8 mouse cellular contexts compared by ENCODE assay signal in the genomic region with DNA sequence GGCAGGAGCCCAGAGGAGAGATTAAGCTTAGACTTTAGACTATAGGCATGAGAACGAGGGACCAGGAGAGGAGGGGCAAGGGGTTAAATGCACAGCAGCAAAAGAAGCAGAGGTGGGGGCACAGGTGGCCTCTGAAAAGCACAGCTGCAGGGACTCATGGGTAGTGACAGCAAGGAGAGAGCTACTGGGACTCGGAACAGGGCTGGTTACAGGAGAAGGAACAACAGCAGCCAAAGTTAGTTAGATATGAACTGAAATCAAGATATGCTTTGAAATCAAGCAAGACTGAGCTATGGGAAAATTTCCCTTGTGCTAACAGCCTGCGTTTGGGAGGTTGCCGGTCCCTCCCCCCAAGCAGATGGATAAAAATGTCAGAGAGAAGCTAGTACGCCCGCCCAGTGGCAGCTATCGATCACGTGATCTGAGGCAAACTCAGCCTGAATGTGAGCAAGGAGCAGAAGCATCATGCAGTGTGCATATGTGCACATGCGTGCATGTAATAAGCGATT. TPM values are rescaled to one million over a fixed set of nuclear protein-coding genes. Genes with fewer than 3 reads are reported as not detected.
DNase-seq lines count a peak whose midpoint lies in the region; ATAC-seq lines count a peak whose summit lies in the region.

No protein-coding gene starts in this region.

- WGBS in forebrain, embryonic 16.5 days = 22% methylated on average over 10 of the region's 10 CpGs

- intact Hi-C loops in left cerebral cortex, postnatal 4 days (cut with DNase I) = no loop called here
- intact Hi-C loops in gastrocnemius, postnatal 14 days (cut with DNase I; ENCODE audit: low total_unique reads) = no loop called here

- H3K4me2 ChIP-seq in forebrain, embryonic 16.5 days (ENCODE audit: low read length) = peak overlapping the region; percentile 18

- no peaks in the 10 kb centered on the region for H3K9me3 ChIP-seq in forebrain, embryonic 16.5 days (ENCODE audit: control insufficient read depth, low read length)

- H3K9ac ChIP-seq in forebrain, embryonic 16.5 days (replicated peaks; ENCODE audit: low read depth, low read length) = peak overlapping the region; percentile 19; the same call in 1 of the 2 replicates

- peak overlapping the region; percentile 18 for H3K4me3 ChIP-seq in forebrain, embryonic 16.5 days (replicated peaks; ENCODE audit: low read length)

- no peaks in the 10 kb centered on the region for H3K27me3 ChIP-seq in forebrain, embryonic 16.5 days (replicated peaks; ENCODE audit: control insufficient read depth, insufficient read depth, low read length)

- peak; percentile 52 to 55 for DNase-seq in cerebellum, postnatal 10 days
- DNase-seq in cerebellum, adult 11-12 months = no peak
- peak; percentile 52 for DNase-seq in CD4-positive helper T cell, adult 2 months (ENCODE audit: low read depth, low spot score)
- DNase-seq in left cerebral cortex, postnatal 4 days = peak; percentile 27
- peak; percentile 66 for DNase-seq in retina, postnatal 1 day
- no peak for DNase-seq in gastrocnemius, postnatal 14 days
- no peak for DNase-seq in adrenal gland, adult 2 months

- peak overlapping the region; percentile 51 for H3K27ac ChIP-seq in forebrain, embryonic 16.5 days (ENCODE audit: low read length)

- H3K36me3 ChIP-seq in forebrain, embryonic 16.5 days (ENCODE audit: control insufficient read depth, insufficient read depth) = no peaks in the 10 kb centered on the region

- ATAC-seq in forebrain, embryonic 16.5 days = peak; percentile 86

- peaks cover 13% of the 10 kb centered on the region for H3K4me1 ChIP-seq in forebrain, embryonic 16.5 days (replicated peaks; ENCODE audit: control insufficient read depth, insufficient read depth, low read length)

RNA-seq across cellular contexts. Expression of gene Ifngr2, which starts 5.2 kb away (rescaled TPM):
- 118 and 124 TPM in 2 replicates for polyA plus RNA-seq in forebrain, embryonic 16.5 days (2015; fragmentation: Nextera tagmentation; extraction: Ambion mirVana)
- 10 to 100 TPM; 88.8 to 89.4 TPM for total RNA-seq in left cerebral cortex, postnatal 4 days (2021)
- 10 to 100 TPM; 51.4 to 54.4 TPM for total RNA-seq in gastrocnemius, postnatal 14 days (2021)
- total RNA-seq in adrenal gland, adult 2 months (2021) = 10 to 100 TPM; 19.9 to 34.0 TPM
- 25.1 and 39.2 TPM in 2 replicates for polyA plus RNA-seq in adrenal gland, adult 2 months (2012; rRNA removed)

RNA-seq across cellular contexts. Expression of gene Tmem50b, which starts 56.0 kb away (rescaled TPM):
- 93.8 and 101 TPM in 2 replicates for polyA plus RNA-seq in forebrain, embryonic 16.5 days (2015; fragmentation: Nextera tagmentation; extraction: Ambion mirVana)
- 10 to 100 TPM; 76.3 to 77.4 TPM for total RNA-seq in left cerebral cortex, postnatal 4 days (2021)
- 10 to 100 TPM; 16.0 to 16.9 TPM for total RNA-seq in gastrocnemius, postnatal 14 days (2021)
- total RNA-seq in adrenal gland, adult 2 months (2021) = 10 to 100 TPM; 60.0 to 62.2 TPM
- 27.4 and 34.4 TPM in 2 replicates for polyA plus RNA-seq in adrenal gland, adult 2 months (2012; rRNA removed)

RNA-seq across cellular contexts. Expression of gene Ifnar1, which starts 56.6 kb away (rescaled TPM):
- polyA plus RNA-seq in forebrain, embryonic 16.5 days (2015; fragmentation: Nextera tagmentation; extraction: Ambion mirVana) = 55.9 and 56.1 TPM in 2 replicates
- total RNA-seq in left cerebral cortex, postnatal 4 days (2021) = 10 to 100 TPM; 83.8 to 92.7 TPM
- 10 to 100 TPM; 26.1 to 28.7 TPM for total RNA-seq in gastrocnemius, postnatal 14 days (2021)
- total RNA-seq in adrenal gland, adult 2 months (2021) = 10 to 100 TPM; 66.1 to 71.3 TPM
- polyA plus RNA-seq in adrenal gland, adult 2 months (2012; rRNA removed) = 10.9 and 11.3 TPM in 2 replicates

Comparison
In these comparisons a context has a peak if more than half of its experiments do, and no peak if none do; other contexts are left out.
1. DNase-seq: peak in cerebellum, postnatal 10 days (2 of 2), CD4-positive helper T cell, adult 2 months (single experiment), left cerebral cortex, postnatal 4 days (single experiment) and retina, postnatal 1 day (single experiment); none in cerebellum, adult 11-12 months (single experiment), gastrocnemius, postnatal 14 days (single experiment) and adrenal gland, adult 2 months (single experiment).